Mouse (Mus musculus) heart, embryonic 12.5 days (tissue): ENCODE data around the gene Mme. TPM values are rescaled to one million over a fixed set of nuclear protein-coding genes. Genes with fewer than 3 reads are reported as not detected.

Experiments used
- ATAC-seq: fragments of 200-750 bp; cut with Nextera tagmentation; 2 replicates; pipeline ENCODE4 v1.8.0; 2017; ENCODE audit warnings: moderate TSS enrichment, moderate library complexity; ENCODE audit not compliant: insufficient number of reproducible peaks, low FRiP score
- H3K27ac ChIP-seq: fragments of 300-500 bp; sonication (generic); 2 replicates; pipeline ENCODE4 v1.5.1; 2016; ENCODE audit warnings: mild to moderate bottlenecking, moderate library complexity; ENCODE audit not compliant: poor library complexity, severe bottlenecking
- H3K27me3 ChIP-seq: fragments of 300-500 bp; sonication (generic); replicated peaks from 2 replicates; pipeline ENCODE4 v1.6.1; 2016; ENCODE audit warnings: mild to moderate bottlenecking, moderate library complexity
- H3K36me3 ChIP-seq: fragments of 300-500 bp; sonication (generic); 2 replicates; pipeline ENCODE4 v1.6.1; 2016; ENCODE audit warnings: mild to moderate bottlenecking, moderate library complexity
- H3K4me1 ChIP-seq: fragments of 300-500 bp; sonication (generic); replicated peaks from 2 replicates; pipeline ENCODE4 v1.6.1; 2016; ENCODE audit warnings: mild to moderate bottlenecking
- H3K4me2 ChIP-seq: fragments of 300-500 bp; sonication (generic); 2 replicates; pipeline ENCODE4 v1.6.1; 2016; ENCODE audit warnings: mild to moderate bottlenecking, moderate library complexity
- H3K4me3 ChIP-seq: fragments of 300-500 bp; sonication (generic); 2 replicates; pipeline ENCODE4 v1.5.1; 2016; ENCODE audit warnings: mild to moderate bottlenecking
- H3K9ac ChIP-seq: fragments of 300-500 bp; sonication (generic); 2 replicates; pipeline ENCODE4 v1.6.1; 2016; ENCODE audit warnings: mild to moderate bottlenecking, moderate library complexity
- H3K9me3 ChIP-seq: fragments of 300-500 bp; sonication (generic); replicated peaks from 2 replicates; pipeline ENCODE4 v1.6.1; 2016; ENCODE audit warnings: mild to moderate bottlenecking, moderate library complexity
- WGBS: fragments of 180-500 bp; shearing (Covaris S2); methylation state at CpG from one replicate; pipeline ENCODE4 v1.1.7; 2016; 5-methylcytosine and 5-hydroxymethylcytosine counted together
- polyA plus RNA-seq: library from polyadenylated mRNA; unstranded; fragments of >200 nt; fragmentation: Nextera tagmentation; extraction: Ambion mirVana; gene quantifications from 2 replicates; pipeline ENCODE4 v1.2.1, GENCODE M21; 2016

Gene Mme
- polyA plus RNA-seq, 1 experiment from 2014 or later = 11.4 TPM

DNA sequence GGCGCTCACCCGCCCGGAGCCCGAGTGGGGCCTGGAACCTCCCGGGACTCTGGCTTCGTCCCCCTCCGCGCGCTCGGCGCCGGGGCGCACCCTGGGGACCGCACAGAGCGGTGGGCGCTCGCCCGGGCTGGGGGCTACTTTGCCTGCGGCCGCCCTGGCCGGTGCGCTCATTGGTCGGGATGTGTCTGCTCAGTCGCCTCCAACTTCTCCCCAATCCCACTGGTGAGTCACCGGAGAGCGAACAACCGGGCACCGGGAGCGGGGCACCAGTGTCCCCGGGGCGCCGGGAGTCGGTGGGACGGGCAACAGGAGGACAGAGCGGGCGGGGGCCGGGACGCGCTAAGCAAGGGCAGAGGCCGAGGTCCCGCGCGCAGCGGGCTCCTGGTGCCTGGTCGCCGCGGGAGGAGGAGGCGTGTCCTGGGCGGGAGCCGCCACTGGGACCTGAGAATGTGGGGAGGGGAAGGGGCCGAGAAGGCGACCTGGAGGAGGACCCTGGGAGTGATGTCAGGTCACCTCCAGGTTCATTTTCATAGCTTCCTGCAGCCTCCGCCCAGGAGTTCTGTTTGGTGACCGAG is 54.4 kb downstream of the Mme start:
- Histone ChIP-seq H3K4me2 (peak overlapping the region; percentile 95), H3K27ac (peak overlapping the region; percentile 35; the same call in 1 of the 2 replicates)

DNA sequence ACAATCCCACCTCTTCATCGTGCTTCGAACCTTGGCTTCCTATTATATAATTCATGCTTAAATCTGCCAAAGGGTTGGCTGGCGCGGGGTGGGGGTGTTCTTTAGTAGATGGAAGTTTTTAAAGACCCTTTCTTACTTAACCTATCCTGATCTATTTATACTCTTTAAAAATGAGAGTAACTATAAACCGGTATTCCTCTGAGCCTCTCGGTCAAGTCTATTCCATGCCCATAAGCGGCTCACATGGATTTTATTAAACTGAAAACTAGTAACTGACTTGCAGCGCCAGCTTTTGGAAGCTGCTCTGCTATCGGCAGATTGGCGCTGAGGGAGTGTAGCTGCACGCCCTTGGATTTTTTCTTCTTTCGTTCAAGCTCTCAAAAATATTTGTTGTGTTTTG is 55.1 kb downstream of the Mme start:
- Histone ChIP-seq H3K4me1 (0 out of 2 replicates have a peak, but pooled peaks cover 4% of the 10 kb centered on the region), H3K4me2 (peak overlapping the region; percentile 95), H3K27me3 (no peaks in the 10 kb centered on the region), H3K9ac (no peak overlapping the region), H3K9me3 (no peaks in the 10 kb centered on the region), H3K4me3 (peak overlapping the region; percentile 65), H3K27ac (no peak overlapping the region), H3K36me3 (no peaks in the 10 kb centered on the region)
- ATAC-seq = no peak
- 4% methylated on average over 12 of the region's 12 CpGs for WGBS

More for the DNA sequence above, 54.4 kb downstream of the Mme start:
- no peaks in the 10 kb centered on the region for H3K36me3 ChIP-seq
- 0 out of 2 replicates have a peak, but pooled peaks cover 6% of the 10 kb centered on the region for H3K4me1 ChIP-seq
- ATAC-seq = peak; percentile 82
- H3K9ac ChIP-seq = peak overlapping the region; percentile 69
- H3K27me3 ChIP-seq = no peaks in the 10 kb centered on the region
- peak overlapping the region; percentile 65 for H3K4me3 ChIP-seq
- under 1% methylated on average over 52 of the region's 54 CpGs for WGBS
- H3K9me3 ChIP-seq = no peaks in the 10 kb centered on the region

DNA sequence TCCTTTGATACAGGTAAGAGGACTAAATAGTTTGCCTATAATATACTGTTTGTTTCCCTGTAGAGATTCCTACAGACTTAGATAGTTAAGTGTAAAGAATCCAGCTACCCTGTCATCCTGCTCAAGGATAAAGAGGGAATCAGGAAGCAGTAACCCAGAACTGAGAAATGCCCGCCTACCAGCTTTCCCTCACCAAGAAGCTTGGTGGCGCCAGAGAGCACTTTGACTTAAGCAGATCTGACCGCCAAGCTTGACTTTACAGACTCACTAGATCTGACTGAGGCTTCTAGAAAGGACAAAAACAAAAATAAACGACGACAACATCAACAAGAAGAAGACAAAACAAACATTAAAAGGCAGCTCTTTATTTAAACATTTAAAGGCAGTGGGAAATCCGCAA is 56.5 kb downstream of the Mme start:
- 0 out of 2 replicates have a peak, but pooled peaks cover 4% of the 10 kb centered on the region for H3K4me1 ChIP-seq
- H3K27me3 ChIP-seq = no peaks in the 10 kb centered on the region
- no peak for ATAC-seq
- H3K9me3 ChIP-seq = no peaks in the 10 kb centered on the region
- H3K27ac ChIP-seq = no peak overlapping the region
- H3K9ac ChIP-seq = no peak overlapping the region
- H3K4me2 ChIP-seq = no peak overlapping the region
- no peak overlapping the region for H3K4me3 ChIP-seq
- no peaks in the 10 kb centered on the region for H3K36me3 ChIP-seq
- WGBS = 8% methylated on average over 6 of the region's 6 CpGs

DNA sequence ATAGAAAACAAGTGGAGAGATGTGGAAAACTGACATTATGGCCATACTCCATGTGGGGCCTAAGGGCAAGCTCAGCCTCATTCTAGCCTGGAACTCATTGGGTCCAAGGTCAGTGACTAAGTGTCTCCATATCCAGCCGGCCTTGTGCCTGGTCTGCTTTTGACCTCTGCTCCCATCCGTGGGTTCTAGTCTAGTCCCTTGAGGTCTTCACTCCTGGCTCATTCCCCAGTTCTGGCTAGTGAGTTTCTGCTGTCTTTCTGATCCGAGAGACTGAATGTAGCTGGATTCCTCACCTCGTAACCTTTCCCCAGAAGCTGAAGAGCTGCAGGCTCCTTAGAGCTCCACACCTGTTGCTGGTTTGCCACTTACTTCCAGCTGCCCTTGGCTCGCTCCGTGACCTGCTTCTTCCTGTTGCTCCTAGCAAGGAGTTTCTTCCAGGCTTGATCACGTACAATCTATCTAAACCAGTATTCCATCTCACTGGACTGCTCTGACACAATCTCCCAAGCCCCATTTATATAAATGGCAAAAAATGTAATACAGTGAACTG is 73.9 kb downstream of the Mme start:
- no peak overlapping the region for H3K4me2 ChIP-seq
- H3K9ac ChIP-seq = no peak overlapping the region
- no peaks in the 10 kb centered on the region for H3K9me3 ChIP-seq
- no peak overlapping the region for H3K27ac ChIP-seq
- H3K4me1 ChIP-seq = no peaks in the 10 kb centered on the region
- ATAC-seq = no peak
- no peaks in the 10 kb centered on the region for H3K36me3 ChIP-seq
- 83% methylated on average over 7 of the region's 7 CpGs for WGBS
- H3K4me3 ChIP-seq = no peak overlapping the region
- H3K27me3 ChIP-seq = no peaks in the 10 kb centered on the region

DNA sequence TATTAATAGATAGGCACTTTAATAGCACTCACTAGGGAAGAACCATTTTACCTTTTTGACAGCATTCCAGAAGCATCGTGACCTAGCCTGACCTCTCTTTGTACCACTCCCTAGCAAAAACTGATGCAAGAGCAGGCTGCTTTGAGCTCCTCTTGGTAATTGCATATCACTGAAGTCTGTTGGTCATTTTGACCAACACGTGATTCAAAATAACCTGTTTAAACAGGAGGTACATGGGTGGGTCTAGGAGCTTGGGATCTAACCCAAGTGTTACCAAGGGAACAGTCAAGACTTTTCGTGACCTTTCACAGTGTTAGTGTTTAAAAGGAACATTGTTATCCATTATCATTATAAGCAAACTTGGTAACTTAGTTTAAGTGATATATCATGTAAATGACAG is 76.2 kb downstream of the Mme start:
- Histone ChIP-seq H3K9ac (no peak overlapping the region), H3K4me3 (no peak overlapping the region), H3K9me3 (no peaks in the 10 kb centered on the region), H3K27me3 (no peaks in the 10 kb centered on the region), H3K27ac (no peak overlapping the region), H3K4me1 (no peaks in the 10 kb centered on the region), H3K4me2 (no peak overlapping the region), H3K36me3 (no peaks in the 10 kb centered on the region)
- 70% methylated on average over 3 of the region's 3 CpGs for WGBS
- no peak for ATAC-seq

DNA sequence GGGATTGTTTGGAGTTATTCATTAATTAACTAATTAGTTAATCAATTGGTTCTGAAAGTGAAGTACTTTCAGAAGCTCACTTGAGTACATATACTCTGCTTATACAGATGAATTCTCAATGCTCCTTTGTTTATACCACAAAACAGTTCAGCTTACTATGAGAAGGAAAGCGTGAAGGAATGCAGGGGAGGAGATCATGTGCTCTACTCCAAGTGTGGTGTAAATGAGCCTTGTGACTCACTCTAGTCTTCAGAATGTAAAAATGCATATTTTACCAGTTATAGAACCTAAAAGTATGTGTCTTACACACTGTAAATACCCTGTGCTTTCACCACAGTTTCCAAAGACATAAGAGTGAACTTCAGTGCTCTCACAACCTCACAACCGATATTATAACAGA is 84.3 kb downstream of the Mme start:
- Histone ChIP-seq H3K4me2 (no peak overlapping the region), H3K4me1 (no peaks in the 10 kb centered on the region), H3K9me3 (no peaks in the 10 kb centered on the region), H3K36me3 (no peaks in the 10 kb centered on the region), H3K4me3 (no peak overlapping the region), H3K27me3 (no peaks in the 10 kb centered on the region), H3K27ac (no peak overlapping the region), H3K9ac (no peak overlapping the region)
- 74% methylated on average over 2 of the region's 2 CpGs for WGBS
- ATAC-seq = no peak

DNA sequence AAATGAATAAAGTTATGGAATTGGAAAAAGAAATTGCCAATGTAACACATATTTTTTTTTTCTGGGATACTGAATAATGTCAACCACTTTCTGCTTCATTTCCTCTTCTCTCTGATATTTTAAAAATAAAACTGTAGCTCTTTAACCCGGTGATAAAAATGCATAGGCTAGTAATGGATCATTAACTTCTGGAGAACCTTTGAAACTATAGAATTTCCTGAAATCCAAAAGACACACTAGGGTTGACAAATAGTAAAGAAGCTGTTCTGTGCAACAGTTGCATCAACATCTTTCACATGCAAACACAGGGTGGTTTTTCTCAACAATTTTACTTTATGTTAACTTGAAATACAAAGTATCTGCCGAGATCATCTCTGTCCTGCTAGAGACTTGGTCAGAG is 98.8 kb downstream of the Mme start:
- H3K4me3 ChIP-seq = no peak overlapping the region

DNA sequence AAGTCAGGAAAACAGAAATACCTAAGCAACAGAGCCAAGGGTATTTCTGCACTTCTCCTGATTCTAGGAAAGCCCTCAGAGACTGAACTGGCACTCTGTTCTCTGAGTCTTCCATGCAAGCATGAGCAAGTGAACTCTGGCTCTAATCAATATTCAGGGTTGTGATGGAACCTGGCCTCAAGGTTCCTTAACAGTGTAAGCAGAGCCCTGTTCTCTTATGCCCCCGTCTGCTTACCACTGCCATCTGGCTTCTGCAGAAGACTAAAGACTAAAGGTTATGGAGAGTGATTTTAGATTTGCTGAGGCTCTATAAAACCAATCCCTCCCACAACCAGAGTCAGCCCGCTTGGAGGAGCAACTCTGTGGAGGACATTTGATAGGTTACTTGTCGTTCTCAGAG is 99.2 kb downstream of the Mme start:
- Histone ChIP-seq H3K9ac (no peak overlapping the region), H3K4me2 (no peak overlapping the region), H3K9me3 (no peaks in the 10 kb centered on the region), H3K27ac (no peak overlapping the region), H3K27me3 (no peaks in the 10 kb centered on the region), H3K4me1 (no peaks in the 10 kb centered on the region), H3K36me3 (no peaks in the 10 kb centered on the region), H3K4me3 (no peak overlapping the region)
- 79% methylated on average over 3 of the region's 3 CpGs for WGBS
- ATAC-seq = no peak

More for the DNA sequence above, 98.8 kb downstream of the Mme start:
- no peak for ATAC-seq
- no peak overlapping the region for H3K9ac ChIP-seq
- H3K4me2 ChIP-seq = no peak overlapping the region
- 67% methylated on average over 2 of the region's 2 CpGs for WGBS
- no peaks in the 10 kb centered on the region for H3K9me3 ChIP-seq
- no peaks in the 10 kb centered on the region for H3K36me3 ChIP-seq
- no peaks in the 10 kb centered on the region for H3K27me3 ChIP-seq
- no peaks in the 10 kb centered on the region for H3K4me1 ChIP-seq
- H3K27ac ChIP-seq = no peak overlapping the region

DNA sequence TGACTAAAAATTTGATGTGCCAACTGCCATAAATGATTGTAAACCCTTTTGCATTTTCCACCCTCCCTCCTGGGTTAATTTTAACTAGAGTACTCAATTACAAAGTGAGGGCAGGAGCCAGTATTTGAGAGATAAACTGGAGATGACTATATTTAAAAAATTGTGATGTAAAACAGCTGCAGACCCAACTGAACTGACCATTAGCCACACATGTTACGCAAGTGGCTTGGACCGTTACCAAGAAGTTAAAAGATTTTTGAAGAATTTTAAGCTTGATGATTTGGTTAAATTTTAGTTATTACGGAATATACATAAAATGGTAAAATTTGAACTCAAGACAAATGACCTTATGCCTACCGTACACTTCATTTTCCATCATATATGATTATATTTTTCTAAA is 100.1 kb downstream of the Mme start:
- H3K4me3 ChIP-seq = no peak overlapping the region
- H3K27ac ChIP-seq = no peak overlapping the region
- no peaks in the 10 kb centered on the region for H3K9me3 ChIP-seq
- no peaks in the 10 kb centered on the region for H3K36me3 ChIP-seq
- H3K27me3 ChIP-seq = no peaks in the 10 kb centered on the region
- no peak overlapping the region for H3K4me2 ChIP-seq
- H3K4me1 ChIP-seq = no peaks in the 10 kb centered on the region
- no peak overlapping the region for H3K9ac ChIP-seq
- no peak for ATAC-seq
- 87% methylated on average over 4 of the region's 4 CpGs for WGBS

DNA sequence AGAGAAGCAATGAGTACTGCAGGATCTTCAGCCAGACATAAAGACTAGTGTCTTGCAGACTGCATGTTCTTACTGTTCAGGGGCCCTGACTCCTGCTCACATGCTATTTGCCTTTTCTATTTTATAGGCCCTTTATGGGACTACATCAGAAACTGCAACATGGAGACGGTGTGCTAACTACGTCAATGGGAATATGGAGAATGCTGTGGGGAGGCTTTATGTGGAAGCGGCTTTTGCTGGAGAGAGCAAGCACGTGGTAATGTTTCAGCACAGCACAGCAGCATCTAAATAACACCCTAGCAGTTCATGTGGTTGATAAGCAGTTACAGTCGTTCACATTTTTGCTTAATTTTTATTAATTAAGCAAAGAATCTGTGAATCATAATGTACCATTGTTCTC is 103.7 kb downstream of the Mme start:
- H3K4me3 ChIP-seq = no peak overlapping the region
- H3K27ac ChIP-seq = no peak overlapping the region
- no peak overlapping the region for H3K4me2 ChIP-seq
- H3K27me3 ChIP-seq = no peaks in the 10 kb centered on the region
- ATAC-seq = no peak
- H3K9me3 ChIP-seq = no peaks in the 10 kb centered on the region
- no peak overlapping the region for H3K9ac ChIP-seq
- H3K36me3 ChIP-seq = no peaks in the 10 kb centered on the region
- WGBS = 74% methylated on average over 5 of the region's 5 CpGs
- no peaks in the 10 kb centered on the region for H3K4me1 ChIP-seq

DNA sequence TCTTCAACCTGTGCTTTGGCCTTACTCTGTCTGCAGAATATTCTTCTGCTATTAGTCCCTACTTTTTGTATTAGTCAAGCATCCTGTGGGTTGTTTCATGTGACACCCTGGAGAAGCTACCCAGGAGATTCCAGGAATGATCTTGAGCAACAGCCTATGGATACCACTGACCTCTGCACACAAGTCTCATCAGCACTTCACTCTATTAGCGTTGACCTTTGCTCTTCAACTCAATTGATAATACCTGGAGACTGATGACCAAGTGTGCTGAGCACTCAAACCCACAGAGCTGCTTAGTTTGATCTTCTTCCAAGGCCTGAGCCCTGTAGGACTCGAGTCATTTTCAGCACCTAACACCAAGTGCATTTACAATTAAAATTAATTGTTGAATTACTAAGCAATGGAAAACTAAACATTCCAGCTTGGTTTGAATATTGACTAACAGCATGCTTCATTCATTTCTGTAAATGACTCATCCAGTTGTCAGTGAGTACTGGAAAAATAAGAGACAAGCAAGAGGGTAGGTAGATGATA is 107.6 kb downstream of the Mme start:
- Histone ChIP-seq H3K4me2 (no peak overlapping the region), H3K4me1 (no peaks in the 10 kb centered on the region), H3K9me3 (no peaks in the 10 kb centered on the region), H3K9ac (no peak overlapping the region), H3K27me3 (no peaks in the 10 kb centered on the region), H3K4me3 (no peak overlapping the region), H3K36me3 (no peaks in the 10 kb centered on the region), H3K27ac (no peak overlapping the region)
- 81% methylated on average over 2 of the region's 2 CpGs for WGBS
- ATAC-seq = no peak

DNA sequence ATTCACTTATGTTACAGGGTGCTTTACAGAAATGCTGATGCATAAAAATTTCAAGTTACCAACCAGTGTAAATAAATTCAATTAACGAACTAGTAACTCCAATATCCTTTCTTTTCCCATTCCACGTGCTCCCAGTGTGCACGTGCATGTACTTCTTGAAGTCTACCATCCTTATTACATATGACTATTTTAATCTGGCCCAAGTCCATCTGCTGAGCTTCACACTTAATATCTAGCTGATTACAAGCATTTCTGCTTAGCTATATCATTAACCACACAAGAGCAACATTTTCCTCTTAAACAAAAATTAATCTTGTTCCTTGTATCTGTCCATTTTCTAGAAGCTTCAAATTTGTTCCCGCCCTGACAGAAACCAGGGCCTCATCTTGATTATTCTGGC is 108.9 kb downstream of the Mme start:
- Histone ChIP-seq H3K4me1 (no peaks in the 10 kb centered on the region), H3K4me2 (no peak overlapping the region), H3K36me3 (no peaks in the 10 kb centered on the region), H3K4me3 (no peak overlapping the region), H3K9ac (no peak overlapping the region), H3K27ac (no peak overlapping the region), H3K27me3 (no peaks in the 10 kb centered on the region), H3K9me3 (no peaks in the 10 kb centered on the region)
- no peak for ATAC-seq
- WGBS = 76% methylated on average over 4 of the region's 4 CpGs
